Mouse (Mus musculus) forebrain, embryonic 14.5 days (tissue): ENCODE data around the gene Afap1. TPM values are rescaled to one million over a fixed set of nuclear protein-coding genes. Genes with fewer than 3 reads are reported as not detected.

Experiments used
- ATAC-seq: fragments of 200-750 bp; cut with Nextera tagmentation; 2 replicates; pipeline ENCODE4 v1.8.0; 2017; ENCODE audit warnings: mild to moderate bottlenecking, moderate library complexity
- DNase-seq: peaks from one replicate; pipeline ENCODE4 v3.0.0-alpha.2; 2015; ENCODE audit warnings: low spot score
- H3K27ac ChIP-seq: fragments of 300-500 bp; sonication (generic); 2 replicates; pipeline ENCODE4 v1.5.1; 2014; ENCODE audit warnings: low read depth, mild to moderate bottlenecking, control low read depth, low read length, moderate library complexity
- H3K27me3 ChIP-seq: fragments of 300-500 bp; sonication (generic); replicated peaks from 2 replicates; pipeline ENCODE4 v1.6.1; 2014; ENCODE audit warnings: low read length, control low read depth, mixed read lengths; ENCODE audit not compliant: control insufficient read depth, insufficient read depth
- H3K36me3 ChIP-seq: fragments of 300-500 bp; sonication (generic); 2 replicates; pipeline ENCODE4 v1.6.1; 2014; ENCODE audit warnings: low read length, control low read depth; ENCODE audit not compliant: control insufficient read depth, insufficient read depth
- H3K4me1 ChIP-seq: fragments of 300-500 bp; sonication (generic); 2 replicates; pipeline ENCODE4 v1.6.1; 2014; ENCODE audit warnings: antibody characterized with exemption, low read length, control low read depth; ENCODE audit not compliant: control insufficient read depth, insufficient read depth
- H3K4me2 ChIP-seq: fragments of 300-500 bp; sonication (generic); 2 replicates; pipeline ENCODE4 v1.6.1; 2014; ENCODE audit warnings: mild to moderate bottlenecking, control low read depth, low read length
- H3K4me3 ChIP-seq: fragments of 300-500 bp; sonication (generic); 2 replicates; pipeline ENCODE4 v1.5.1; 2014; ENCODE audit warnings: low read depth, low read length, control low read depth
- H3K9ac ChIP-seq: fragments of 300-500 bp; sonication (generic); 2 replicates; pipeline ENCODE4 v1.6.1; 2014; ENCODE audit warnings: mild to moderate bottlenecking, low read length, control low read depth, moderate library complexity
- H3K9me3 ChIP-seq: fragments of 300-500 bp; sonication (generic); replicated peaks from 2 replicates; pipeline ENCODE4 v1.6.1; 2016; ENCODE audit warnings: low read length, control low read depth, mixed read lengths; ENCODE audit not compliant: control insufficient read depth
- WGBS: fragments of 180-500 bp; shearing (Covaris S2); extraction: QIAGEN DNeasy Blood & Tissue Kit; methylation state at CpG from one replicate; pipeline ENCODE4 v1.1.7; 2014; 5-methylcytosine and 5-hydroxymethylcytosine counted together
- polyA plus RNA-seq: library from polyadenylated mRNA; unstranded; fragments of >200 nt; fragmentation: Nextera tagmentation; extraction: Ambion mirVana; gene quantifications from 2 replicates; pipeline ENCODE4 v1.2.1, GENCODE M21; 2014

Afap1 gene
- polyA plus RNA-seq, 1 experiment from 2014 or later, result 36.9 TPM

GRCm38 (mm10) chr5:35933059-35933458 is 39.9 kb downstream of the Afap1 start:
- Histone ChIP-seq H3K9me3 (no peaks in the 10 kb centered on the region), H3K36me3 (peaks cover 7% of the 10 kb centered on the region; the same call in 1 of the 2 replicates), H3K4me2 (no peak overlapping the region), H3K9ac (no peak overlapping the region), H3K27me3 (no peaks in the 10 kb centered on the region), H3K4me1 (peaks cover 3% of the 10 kb centered on the region; the same call in 1 of the 2 replicates), H3K4me3 (no peak overlapping the region), H3K27ac (no peak overlapping the region)
- WGBS, result 84% methylated on average over 10 of the region's 10 CpGs
- DNase-seq, result no peak
- ATAC-seq, result no peak

GRCm38 (mm10) chr5:35935939-35936338 is 42.8 kb downstream of the Afap1 start:
- WGBS, result 86% methylated on average over 7 of the region's 7 CpGs
- DNase-seq, result no peak
- no peaks in the 10 kb centered on the region for H3K9me3 ChIP-seq
- H3K4me2 ChIP-seq, result no peak overlapping the region
- H3K4me1 ChIP-seq, result peaks cover 14% of the 10 kb centered on the region
- ATAC-seq, result no peak
- no peak overlapping the region for H3K27ac ChIP-seq
- H3K27me3 ChIP-seq, result no peaks in the 10 kb centered on the region
- H3K4me3 ChIP-seq, result no peak overlapping the region
- H3K9ac ChIP-seq, result no peak overlapping the region
- H3K36me3 ChIP-seq, result peaks cover 7% of the 10 kb centered on the region; the same call in 1 of the 2 replicates

GRCm38 (mm10) chr5:35938249-35939223 is 45.4 kb downstream of the Afap1 start:
- Histone ChIP-seq H3K36me3 (peaks cover 7% of the 10 kb centered on the region; the same call in 1 of the 2 replicates), H3K27ac (0 out of 2 replicates have a peak overlapping the region, but pooled peaks have one; percentile 36), H3K27me3 (no peaks in the 10 kb centered on the region), H3K4me1 (peaks cover 14% of the 10 kb centered on the region), H3K9ac (no peak overlapping the region), H3K4me3 (no peak overlapping the region), H3K4me2 (no peak overlapping the region), H3K9me3 (no peaks in the 10 kb centered on the region)
- no peak for ATAC-seq
- DNase-seq, result no peak
- WGBS, result 69% methylated on average over 10 of the region's 10 CpGs

- Histone ChIP-seq H3K4me3 (no peak overlapping the region), H3K9ac (no peak overlapping the region), H3K27ac (no peak overlapping the region), H3K36me3 (peaks cover 7% of the 10 kb centered on the region; the same call in 1 of the 2 replicates), H3K27me3 (no peaks in the 10 kb centered on the region), H3K4me1 (peaks cover 14% of the 10 kb centered on the region), H3K4me2 (no peak overlapping the region), H3K9me3 (no peaks in the 10 kb centered on the region)
- WGBS, result 87% methylated on average over 6 of the region's 6 CpGs
- ATAC-seq (no peak), DNase-seq (no peak)
Measured at GRCm38 (mm10) chr5:35939958-35940357, 46.8 kb downstream of the Afap1 start.

- Histone ChIP-seq H3K27ac (no peak overlapping the region), H3K9ac (no peak overlapping the region), H3K4me1 (peaks cover 8% of the 10 kb centered on the region), H3K4me2 (no peak overlapping the region), H3K27me3 (no peaks in the 10 kb centered on the region), H3K36me3 (peaks cover 25% of the 10 kb centered on the region), H3K4me3 (no peak overlapping the region), H3K9me3 (no peaks in the 10 kb centered on the region)
- no peak for DNase-seq
- no peak for ATAC-seq
- 85% methylated on average over 5 of the region's 5 CpGs for WGBS
Measured at GRCm38 (mm10) chr5:35943541-35943940, 50.4 kb downstream of the Afap1 start.

GRCm38 (mm10) chr5:35946841-35947240 is 53.7 kb downstream of the Afap1 start:
- no peak for DNase-seq
- Histone ChIP-seq H3K27ac (no peak overlapping the region), H3K36me3 (peaks cover 48% of the 10 kb centered on the region), H3K9ac (no peak overlapping the region), H3K27me3 (no peaks in the 10 kb centered on the region), H3K4me2 (no peak overlapping the region), H3K9me3 (no peaks in the 10 kb centered on the region), H3K4me3 (no peak overlapping the region), H3K4me1 (no peaks in the 10 kb centered on the region)
- ATAC-seq, result no peak
- 98% methylated on average over 2 of the region's 2 CpGs for WGBS

GRCm38 (mm10) chr5:35947427-35947826 is 54.3 kb downstream of the Afap1 start:
- Histone ChIP-seq H3K9me3 (no peaks in the 10 kb centered on the region), H3K9ac (no peak overlapping the region), H3K36me3 (peaks cover 53% of the 10 kb centered on the region), H3K4me3 (no peak overlapping the region), H3K4me1 (no peaks in the 10 kb centered on the region), H3K4me2 (no peak overlapping the region), H3K27me3 (no peaks in the 10 kb centered on the region), H3K27ac (no peak overlapping the region)
- ATAC-seq (no peak), DNase-seq (no peak)
- WGBS, result 86% methylated on average over 4 of the region's 4 CpGs

GRCm38 (mm10) chr5:35948225-35948975 is 55.3 kb downstream of the Afap1 start:
- Histone ChIP-seq H3K4me2 (no peak overlapping the region), H3K27me3 (no peaks in the 10 kb centered on the region), H3K9ac (no peak overlapping the region), H3K36me3 (peaks cover 60% of the 10 kb centered on the region), H3K9me3 (no peaks in the 10 kb centered on the region), H3K27ac (no peak overlapping the region), H3K4me3 (no peak overlapping the region), H3K4me1 (no peaks in the 10 kb centered on the region)
- 78% methylated on average over 15 of the region's 15 CpGs for WGBS
- ATAC-seq (no peak), DNase-seq (no peak)
